Mouse (Mus musculus) thymus, adult 2 months (tissue): ENCODE results near the gene Ino80e.

Source experiments
- CTCF ChIP-seq: fragments of 200-500 bp; IDR thresholded peaks from 2 replicates; pipeline ENCODE4 v1.5.1; 2012; ENCODE audit warnings: mild to moderate bottlenecking, control low read depth, low read length, moderate library complexity, borderline replicate concordance; ENCODE audit not compliant: control insufficient read depth, poor library complexity, insufficient read depth; ENCODE audit errors: extremely low read depth
- POLR2A ChIP-seq: fragments of 200-500 bp; IDR thresholded peaks from 2 replicates; pipeline ENCODE4 v1.6.1; 2012; ENCODE audit warnings: mild to moderate bottlenecking, low read length, control low read depth, moderate library complexity; ENCODE audit not compliant: control insufficient read depth, poor library complexity, insufficient read depth; ENCODE audit errors: extremely low read depth

GRCm38 (mm10) chr7:126832036-126832598, 30.1 kb downstream of the Ino80e start:
- TF ChIP-seq CTCF (peak; percentile 88), POLR2A (no peak)
